Mouse (Mus musculus): ENCODE results near the gene Phldb2.

DNA sequence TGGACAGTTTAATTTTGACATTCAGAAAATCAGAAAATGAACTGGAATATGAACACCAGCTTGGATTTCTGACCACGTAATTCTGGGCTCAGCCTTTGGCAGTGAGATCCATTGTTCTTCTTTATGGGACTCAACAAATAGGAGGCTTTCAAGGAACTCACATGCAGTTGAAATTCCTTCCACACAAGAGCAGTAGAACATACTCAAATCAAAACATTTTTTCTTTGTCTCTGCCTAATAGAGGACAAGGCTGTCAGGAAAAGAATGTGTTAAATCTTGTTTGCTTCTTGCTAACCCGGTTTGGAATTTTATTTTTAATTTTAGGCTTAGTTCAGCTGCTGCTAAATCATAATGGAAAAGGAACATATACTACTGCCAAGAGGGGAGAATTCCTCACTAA, 153.0 kb downstream of the Phldb2 start:
- TF ChIP-seq CTCF (IDR thresholded peaks at IDR 0.05; ENCODE audit: low read depth, low read length) (no peak), GATA2 (IDR thresholded peaks at IDR 0.05; ENCODE audit: borderline replicate concordance, low read depth, low read length) (no peak), GATA1 (IDR thresholded peaks at IDR 0.05; ENCODE audit: borderline replicate concordance, low read length) (no peak), POLR2AphosphoS5 (IDR thresholded peaks at IDR 0.05; ENCODE audit: insufficient replicate concordance, low read depth, low read length) (no peak), TAL1 (conservative IDR thresholded peaks at IDR 0.05; ENCODE audit: low read depth, low read length) (no peak)
